Mouse (Mus musculus): ENCODE measurements around the gene Stat3.

The Stat3 gene

GRCm38 (mm10) chr11:100964901-100965542, 25.7 kb upstream of the Stat3 start:
- CTCF ChIA-PET: interaction anchor here (0.6 kb wide), 1 partner anchor 342 kb away, joined by 4 read pairs; no protein-coding TSS in a partner anchor

- CTCF ChIA-PET: interaction anchor here (0.5 kb wide), 1 partner anchor 211 kb away, joined by 16 read pairs; no protein-coding TSS in a partner anchor
Measured at GRCm38 (mm10) chr11:100964180-100964579, 24.8 kb upstream of the Stat3 start.

GRCm38 (mm10) chr11:100963647-100964046, 24.3 kb upstream of the Stat3 start:
- CTCF ChIA-PET: interaction anchor here (0.5 to 0.6 kb wide), 2 partner anchors 84 to 210 kb away, joined by 6 to 16 read pairs; no protein-coding TSS in a partner anchor

GRCm38 (mm10) chr11:100962371-100962911, 23.1 kb upstream of the Stat3 start:
- CTCF ChIA-PET: no interaction called here

- CTCF ChIA-PET: no interaction called here
Measured at GRCm38 (mm10) chr11:100960540-100960939, 21.2 kb upstream of the Stat3 start.

- CTCF ChIA-PET: interaction anchor here (0.6 to 1.0 kb wide), 4 partner anchors 52 to 258 kb away, joined by 3 read pairs; no protein-coding TSS in a partner anchor
Measured at GRCm38 (mm10) chr11:100959826-100960225, 20.5 kb upstream of the Stat3 start.

GRCm38 (mm10) chr11:100959464-100959810, 20.1 kb upstream of the Stat3 start:
- CTCF ChIA-PET: interaction anchor here (0.6 to 1.1 kb wide), 7 partner anchors 10 to 532 kb away, joined by 3 to 6 read pairs (median 3); no protein-coding TSS in a partner anchor

DNA sequence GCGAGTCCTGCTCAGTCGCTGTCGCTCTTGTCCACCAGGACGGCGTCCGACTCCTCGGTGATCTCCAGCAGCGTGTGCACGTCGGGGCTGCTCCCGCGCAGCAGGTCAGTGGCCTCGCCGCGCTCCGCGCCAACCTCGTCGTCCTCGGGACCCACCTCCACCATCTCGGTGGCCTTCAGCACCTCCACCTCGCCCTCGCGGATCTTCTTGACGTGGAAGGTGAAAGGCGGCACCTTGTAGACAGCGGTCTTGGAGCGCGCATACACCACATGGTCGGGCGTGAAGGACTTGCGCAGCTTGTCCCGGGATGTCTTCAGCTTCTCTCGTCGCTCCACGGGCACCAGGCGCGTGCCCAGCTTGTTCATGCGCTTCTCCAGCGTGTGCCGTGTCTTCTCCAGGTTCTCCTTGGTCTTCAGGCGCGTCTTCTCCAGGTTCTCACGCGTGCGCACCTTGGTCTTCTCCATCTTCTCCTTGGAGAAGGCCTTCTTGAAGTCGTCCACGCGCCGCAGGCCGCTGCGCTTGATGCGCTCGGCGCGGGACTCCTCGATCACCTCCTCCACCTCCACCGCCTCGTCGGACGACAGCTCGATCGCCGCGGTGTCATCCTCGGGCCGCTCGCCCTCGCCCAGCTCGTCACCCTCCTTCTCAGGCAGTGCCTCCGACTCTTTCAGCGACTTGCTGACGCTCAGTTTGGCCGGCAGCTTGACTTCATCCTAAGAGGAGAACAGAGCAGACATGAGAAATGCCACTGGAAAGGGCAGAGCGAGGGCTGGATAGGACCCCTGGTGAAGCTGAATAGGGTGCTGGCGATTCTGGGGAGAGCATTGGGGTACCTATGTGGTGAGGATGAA, 19.5 kb upstream of the Stat3 start:
- CTCF ChIA-PET: interaction anchor here (0.7 to 1.1 kb wide), 5 partner anchors 9 to 532 kb away, joined by 3 to 6 read pairs (median 3); no protein-coding TSS in a partner anchor

- CTCF ChIA-PET: interaction anchor here (1.6 to 1.8 kb wide), 2 partner anchors 64 to 66 kb away, joined by 5 to 7 read pairs; no protein-coding TSS in a partner anchor
Measured at GRCm38 (mm10) chr11:100957915-100958469, 18.7 kb upstream of the Stat3 start.

DNA sequence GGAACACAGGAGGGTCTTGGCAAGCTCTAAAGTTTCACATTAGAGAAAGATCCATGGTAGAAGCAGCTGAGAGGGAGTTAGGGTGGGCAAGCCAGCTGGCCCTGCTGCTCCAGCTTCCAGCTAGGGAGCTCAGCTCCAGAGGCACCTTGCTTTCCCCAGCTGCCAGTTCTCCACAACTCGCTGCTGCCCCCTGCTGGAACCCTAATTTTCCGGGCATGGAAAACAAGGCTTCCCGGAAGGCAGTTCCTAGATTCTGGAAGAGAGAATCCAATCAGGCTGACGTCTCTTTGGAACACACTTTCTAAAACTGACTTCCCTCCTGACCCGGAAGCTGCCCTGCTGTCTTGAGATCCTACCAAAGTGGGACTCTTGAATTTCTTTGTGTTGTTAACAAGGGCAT, 17.9 kb upstream of the Stat3 start:
- CTCF ChIA-PET: interaction anchor here (1.6 to 1.8 kb wide), 2 partner anchors 63 to 65 kb away, joined by 5 to 7 read pairs; no protein-coding TSS in a partner anchor

- CTCF ChIA-PET: interaction anchor here (0.7 to 1.1 kb wide), 2 partner anchors 9 to 73 kb away, joined by 3 read pairs; no protein-coding TSS in a partner anchor
Measured at GRCm38 (mm10) chr11:100949540-100949939, 10.2 kb upstream of the Stat3 start.

DNA sequence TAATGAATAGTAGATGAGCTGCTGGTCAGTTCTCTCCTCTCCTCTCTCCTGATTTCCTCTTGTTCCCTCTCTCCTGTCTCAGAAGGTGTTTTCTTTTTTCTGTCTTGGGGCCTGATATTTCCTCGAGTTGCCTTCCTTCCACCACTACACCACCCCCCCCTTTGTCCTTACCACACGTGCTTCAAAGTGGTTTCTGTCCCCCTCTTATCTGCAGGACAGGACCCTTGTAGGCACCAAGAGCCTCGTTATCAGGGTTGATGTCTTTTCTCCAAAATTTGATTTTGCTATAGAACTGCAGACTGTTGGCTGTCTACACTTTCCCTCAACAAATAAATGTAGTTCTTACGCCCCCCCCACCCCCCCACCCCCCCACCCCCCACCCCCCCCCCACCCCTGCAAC, 9.0 kb upstream of the Stat3 start:
- CTCF ChIA-PET: interaction anchor here (1.0 kb wide), 1 partner anchor 54 kb away, joined by 6 read pairs; no protein-coding TSS in a partner anchor

GRCm38 (mm10) chr11:100947548-100947947, 8.2 kb upstream of the Stat3 start:
- CTCF ChIA-PET: no interaction called here

DNA sequence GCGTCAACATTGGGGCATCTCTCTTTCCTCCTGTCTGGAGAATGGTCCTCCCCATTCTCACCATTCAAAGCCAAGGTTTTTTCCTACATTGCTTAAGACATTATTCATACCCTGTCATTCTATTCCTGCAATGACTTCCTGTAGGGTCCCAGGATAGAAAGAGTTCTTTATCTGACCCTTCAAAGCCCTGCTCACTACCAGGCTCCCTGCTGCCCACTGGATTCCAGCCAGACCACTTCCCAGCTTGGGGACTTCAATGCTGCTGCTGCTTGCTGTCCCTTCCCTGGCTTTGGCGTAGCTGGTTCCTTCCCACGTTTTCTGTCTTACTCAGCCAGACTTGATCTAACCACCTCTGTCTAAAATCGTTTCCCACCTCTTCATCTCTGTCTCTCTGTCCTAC, 7.5 kb upstream of the Stat3 start:
- CTCF ChIA-PET: no interaction called here

GRCm38 (mm10) chr11:100942388-100942787, 3.0 kb upstream of the Stat3 start:
- CTCF ChIA-PET: interaction anchor here (0.7 kb wide), 1 partner anchor 1359 kb away, joined by 8 read pairs; no protein-coding TSS in a partner anchor

DNA sequence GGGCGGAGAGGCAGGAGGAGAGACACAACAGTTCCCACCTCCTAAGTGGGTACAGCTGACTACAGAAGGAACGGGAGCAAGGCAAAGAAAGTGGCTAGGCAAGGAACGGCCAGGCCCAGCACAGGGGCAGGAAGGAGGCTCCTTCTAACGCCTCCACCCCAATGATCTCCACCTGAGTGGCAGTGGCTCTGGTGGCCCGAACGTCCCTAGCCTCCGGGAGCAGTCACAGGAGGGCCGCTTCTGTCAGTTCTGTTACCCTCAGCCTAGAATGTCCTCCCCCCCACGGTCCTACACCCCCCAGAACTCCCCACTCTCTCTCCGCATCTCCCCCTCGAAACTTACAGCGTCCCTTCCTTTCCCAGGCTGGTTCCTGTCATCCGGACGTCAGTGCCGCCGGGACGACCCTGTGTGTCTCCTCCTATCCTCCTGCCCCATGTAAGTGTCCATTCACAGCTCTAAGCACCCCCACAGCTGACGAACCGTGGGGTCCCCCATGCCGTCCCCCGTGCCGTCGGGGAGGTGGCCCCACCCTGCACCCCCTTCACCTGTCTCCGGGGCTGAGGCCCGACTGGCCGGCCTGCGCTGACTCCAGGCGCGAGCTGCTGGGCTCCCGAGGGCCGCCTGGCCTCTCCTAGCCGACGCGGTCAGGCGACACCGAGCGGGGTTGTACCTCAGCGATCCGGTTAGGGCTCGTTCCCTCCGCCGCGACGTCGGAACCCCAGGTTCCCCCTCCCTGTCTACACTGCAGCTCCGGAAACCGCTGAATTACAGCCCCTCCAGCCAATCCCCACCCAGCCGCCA, 429 bp downstream of the Stat3 start:
- CTCF ChIA-PET: interaction anchor here (0.6 kb wide), 1 partner anchor 45 kb away, joined by 6 read pairs; no protein-coding TSS in a partner anchor

DNA sequence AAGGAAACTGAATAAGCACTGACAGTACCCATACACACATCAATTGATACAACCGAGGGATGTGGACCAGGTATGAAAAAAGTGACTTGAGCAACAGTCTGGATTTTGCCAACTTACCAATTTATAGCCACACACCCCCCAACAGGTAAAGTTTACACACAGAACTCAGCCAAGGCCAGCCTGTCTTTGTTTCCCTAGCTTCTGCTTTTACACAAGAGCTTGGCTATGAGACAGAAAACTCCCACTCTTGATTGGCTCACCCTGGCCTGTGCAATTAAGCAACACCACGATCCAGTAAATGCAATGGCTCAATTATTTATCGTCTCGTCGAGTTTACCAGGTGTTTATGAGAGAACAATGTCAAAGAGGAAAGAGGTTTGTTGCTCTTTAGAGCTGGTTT, 1.2 kb downstream of the Stat3 start:
- CTCF ChIA-PET: interaction anchor here (0.6 kb wide), 2 partner anchors 131 to 132 kb away, joined by 3 read pairs; no protein-coding TSS in a partner anchor

GRCm38 (mm10) chr11:100937295-100937694, 2.0 kb downstream of the Stat3 start:
- CTCF ChIA-PET: interaction anchor here (0.7 kb wide), 1 partner anchor 19 kb away, joined by 3 read pairs; no protein-coding TSS in a partner anchor

DNA sequence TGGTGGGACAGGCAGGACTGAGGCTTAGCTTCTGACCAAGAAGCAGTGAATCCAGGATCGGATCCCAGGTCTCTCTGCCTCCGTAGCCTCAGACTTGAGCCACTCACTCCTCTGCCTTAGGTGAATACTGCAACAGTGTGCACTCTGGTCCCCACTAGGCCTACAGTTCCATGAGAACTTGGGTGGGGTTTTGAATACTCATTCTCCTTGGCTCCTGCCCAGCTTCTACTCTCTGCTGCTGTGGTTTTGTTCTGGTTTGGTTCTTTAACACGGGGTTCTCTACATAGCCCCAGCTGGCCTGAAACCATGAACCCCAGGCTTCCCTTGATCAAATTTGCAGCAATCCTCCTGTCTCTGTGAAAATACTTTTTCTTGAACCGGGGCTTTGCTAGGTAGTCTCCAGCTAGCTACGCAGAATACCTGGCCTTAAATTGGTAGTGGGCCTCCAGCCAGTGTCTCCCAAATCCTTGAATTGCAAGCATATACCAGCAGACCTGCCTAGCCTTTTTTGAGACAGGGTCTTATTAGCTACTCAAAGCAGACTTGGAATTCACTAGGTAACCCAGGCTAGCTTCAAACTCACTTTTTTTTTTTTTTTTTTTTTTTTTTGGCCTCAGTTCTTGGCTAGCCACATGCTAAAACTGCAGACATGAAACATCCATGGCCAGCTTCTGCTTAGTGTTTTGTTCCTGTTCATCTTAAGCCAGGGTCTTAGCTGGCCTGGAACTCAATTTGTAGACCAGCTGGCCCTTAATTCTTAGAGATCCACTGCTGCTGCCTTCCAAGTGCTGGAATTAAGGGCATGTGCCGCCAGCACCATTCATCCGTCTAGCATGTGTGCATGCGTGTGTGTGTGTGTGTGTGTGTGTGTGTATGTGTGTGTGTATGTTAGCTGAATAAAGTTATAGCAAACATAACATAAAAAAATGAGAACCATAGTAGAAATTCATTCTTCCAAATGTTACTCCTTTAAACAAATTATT, 3.7 kb downstream of the Stat3 start:
- CTCF ChIA-PET: interaction anchor here (0.6 kb wide), 1 partner anchor 1293 kb away, joined by 3 read pairs; no protein-coding TSS in a partner anchor

All from spleen, embryonic (tissue).